Mouse (Mus musculus): Measurements from ENCODE around the gene Maml1.

GRCm38 (mm10) chr11:50328075-50328625 is 36.0 kb upstream of the Maml1 start:
- no peak for TF ChIP-seq CTCF (conservative IDR thresholded peaks at IDR 0.05; ENCODE audit: low read length)
- TF ChIP-seq NANOG (IDR thresholded peaks at IDR 0.05; ENCODE audit: borderline replicate concordance, low read length), result no peak
- no peak for TF ChIP-seq POU5F1 (IDR thresholded peaks at IDR 0.05; ENCODE audit: borderline replicate concordance, low read length)

Measured in E14TG2a.4 (cell line).